Mouse (Mus musculus) c-Kit-negative CD71-positive TER-119-positive erythroid progenitor cells, embryonic 14.5 days (primary cell): ENCODE results near the gene Vps4a.

Source experiments
- DNase-seq: peaks from one replicate; pipeline ENCODE4 v3.0.0-alpha.2; 2013; ENCODE audit warnings: low read depth, low spot score

Gene Vps4a

GRCm38 (mm10) chr8:107048061-107048941 is 17.3 kb downstream of the Vps4a start, which contains the start of gene Pdf:
Gene Pdf (minus strand): TSS chr8:107048614.
- DNase-seq, result no peak

GRCm38 (mm10) chr8:107049480-107049879 is 18.5 kb downstream of the Vps4a start:
- no peak for DNase-seq

- no peak for DNase-seq
Measured at GRCm38 (mm10) chr8:107052046-107052445, 21.0 kb downstream of the Vps4a start.

- DNase-seq, result peak; percentile 86
Measured at GRCm38 (mm10) chr8:107056076-107056972, 25.3 kb downstream of the Vps4a start, which contains the start of the genes Cog8 and Nip7. Gene Cog8 (minus strand): TSS chr8:107056689. Gene Nip7 (plus strand): TSS chr8:107056877.

GRCm38 (mm10) chr8:107056973-107057369 is 25.9 kb downstream of the Vps4a start:
- no peak for DNase-seq

GRCm38 (mm10) chr8:107062613-107063012 is 31.6 kb downstream of the Vps4a start:
- DNase-seq, result no peak

GRCm38 (mm10) chr8:107065511-107066496 is 34.8 kb downstream of the Vps4a start, which contains the start of gene Tmed6:
Gene Tmed6 (minus strand): TSS chr8:107065644.
- peak; percentile 69 for DNase-seq

GRCm38 (mm10) chr8:107073706-107074105 is 42.7 kb downstream of the Vps4a start:
- no peak for DNase-seq

GRCm38 (mm10) chr8:107074128-107074527 is 43.1 kb downstream of the Vps4a start:
- DNase-seq, result no peak

GRCm38 (mm10) chr8:107076239-107076888 is 45.3 kb downstream of the Vps4a start:
- DNase-seq, result no peak

- no peak for DNase-seq
Measured at GRCm38 (mm10) chr8:107085358-107085757, 54.3 kb downstream of the Vps4a start.

GRCm38 (mm10) chr8:107086018-107086417 is 55.0 kb downstream of the Vps4a start:
- DNase-seq, result no peak

GRCm38 (mm10) chr8:107088526-107089063 is 57.6 kb downstream of the Vps4a start:
- no peak for DNase-seq

- no peak for DNase-seq
Measured at GRCm38 (mm10) chr8:107090531-107090930, 59.5 kb downstream of the Vps4a start.
